Mouse (Mus musculus) cerebellum, adult 2 months (tissue): ENCODE measurements around the gene Ptgr2. TPM values are rescaled to one million over a fixed set of nuclear protein-coding genes. Genes with fewer than 3 reads are reported as not detected.

Source experiments
- DNase-seq, 2 experiments: peaks; one replicate each; pipeline ENCODE4 v3.0.0; 2021
- H3K27ac ChIP-seq: fragments of 200-500 bp; 2 replicates; pipeline ENCODE4 v1.5.1; 2012; ENCODE audit warnings: low read length, control low read depth, inconsistent platforms; ENCODE audit not compliant: insufficient read depth
- H3K27me3 ChIP-seq: fragments of 200-500 bp; 2 replicates; pipeline ENCODE4 v1.6.1; 2012; ENCODE audit warnings: inconsistent platforms, mild to moderate bottlenecking, low read length, moderate library complexity; ENCODE audit not compliant: control insufficient read depth, insufficient read depth
- H3K4me1 ChIP-seq: fragments of 200-500 bp; 2 replicates; pipeline ENCODE4 v1.6.1; 2011; ENCODE audit warnings: low read length; ENCODE audit not compliant: control insufficient read depth, insufficient read depth
- H3K4me3 ChIP-seq: fragments of 200-500 bp; replicated peaks from 2 replicates; pipeline ENCODE3; 2011; ENCODE audit warnings: mild to moderate bottlenecking, low read depth, low read length, control low read depth; ENCODE audit not compliant: insufficient read depth
- CTCF ChIP-seq: fragments of 200-500 bp; IDR thresholded peaks from 2 replicates; pipeline ENCODE4 v1.5.1; 2011; ENCODE audit warnings: low read depth, mild to moderate bottlenecking, control low read depth, low read length, moderate library complexity, borderline replicate concordance; ENCODE audit not compliant: insufficient read depth
- POLR2A ChIP-seq: fragments of 200-500 bp; IDR thresholded peaks from 2 replicates; pipeline ENCODE4 v1.6.1; 2011; ENCODE audit warnings: low read length, control low read depth, borderline replicate concordance; ENCODE audit not compliant: insufficient read depth
- WGBS: fragments of 180-500 bp; shearing (Covaris S2); methylation state at CpG from one replicate; pipeline ENCODE4 v1.1.7; 2018; 5-methylcytosine and 5-hydroxymethylcytosine counted together
- polyA plus RNA-seq: library from polyadenylated mRNA; depleted of rRNA; stranded (reverse); fragments of >200 nt; gene quantifications from 2 replicates; pipeline ENCODE4 v1.2.3, GENCODE M21; 2012; rRNA removed

The Ptgr2 gene
- polyA plus RNA-seq, 1 experiment: 28.8 TPM

GRCm38 (mm10) chr12:84362872-84363271 is 77.8 kb downstream of the Ptgr2 start:
- H3K4me1 ChIP-seq: peaks cover 4% of the 10 kb centered on the region; the same call in 1 of the 2 replicates
- no peak for TF ChIP-seq POLR2A
- TF ChIP-seq CTCF: no peak
- no peak overlapping the region for H3K4me3 ChIP-seq
- H3K27me3 ChIP-seq: no peaks in the 10 kb centered on the region
- 64% methylated on average over 2 of the region's 2 CpGs for WGBS
- no peak for DNase-seq
- H3K27ac ChIP-seq: no peak overlapping the region

- no peak for DNase-seq
- 87% methylated on average over 9 of the region's 9 CpGs for WGBS
- H3K27me3 ChIP-seq: no peaks in the 10 kb centered on the region
- H3K4me3 ChIP-seq: no peak overlapping the region
- TF ChIP-seq CTCF (no peak), POLR2A (no peak)
- H3K27ac ChIP-seq: no peak overlapping the region
- peaks cover 4% of the 10 kb centered on the region; the same call in 1 of the 2 replicates for H3K4me1 ChIP-seq
Observed at GRCm38 (mm10) chr12:84364291-84364690, 79.3 kb downstream of the Ptgr2 start.

- TF ChIP-seq POLR2A (no peak), CTCF (no peak)
- no peak overlapping the region for H3K27ac ChIP-seq
- no peak overlapping the region for H3K4me3 ChIP-seq
- H3K4me1 ChIP-seq: peaks cover 4% of the 10 kb centered on the region; the same call in 1 of the 2 replicates
- H3K27me3 ChIP-seq: no peaks in the 10 kb centered on the region
- 96% methylated on average over 6 of the region's 6 CpGs for WGBS
- DNase-seq: no peak
Observed at GRCm38 (mm10) chr12:84365137-84365536, 80.1 kb downstream of the Ptgr2 start.

Other genes with a start within 250 kb of the Ptgr2 start
- 0.24 and 0.43 TPM in 2 replicates for gene Acot4, start 246.9 kb upstream of the Ptgr2 start, polyA plus RNA-seq
- gene Gm49366, start 246.3 kb upstream of the Ptgr2 start, polyA plus RNA-seq: not detected in 2 replicates
- gene Acot3, start 233.1 kb upstream of the Ptgr2 start, polyA plus RNA-seq: 0.61 and 0.62 TPM in 2 replicates
- 1.1 and 1.3 TPM in 2 replicates for gene Acot5, start 215.9 kb upstream of the Ptgr2 start, polyA plus RNA-seq
- 5.5 and 6.6 TPM in 2 replicates for gene Acot6, start 184.6 kb upstream of the Ptgr2 start, polyA plus RNA-seq
- gene Dnal1, start 170.9 kb upstream of the Ptgr2 start, polyA plus RNA-seq: 22.6 and 23.8 TPM in 2 replicates
- 0.68 and 0.84 TPM in 2 replicates for gene Pnma1, start 136.7 kb upstream of the Ptgr2 start, polyA plus RNA-seq
- gene Elmsan1, start 66.4 kb upstream of the Ptgr2 start, polyA plus RNA-seq: 8.4 and 9.7 TPM in 2 replicates
- 44.4 and 52.4 TPM in 2 replicates for gene Zfp410, start 31.6 kb downstream of the Ptgr2 start, polyA plus RNA-seq
- 39.9 and 45.0 TPM in 2 replicates for gene Coq6, start 76.4 kb downstream of the Ptgr2 start, polyA plus RNA-seq
- gene Fam161b, start 76.6 kb downstream of the Ptgr2 start, polyA plus RNA-seq: 10.8 and 10.9 TPM in 2 replicates
- 26.2 and 29.0 TPM in 2 replicates for gene Entpd5, start 123.8 kb downstream of the Ptgr2 start, polyA plus RNA-seq
- gene Bbof1, start 123.8 kb downstream of the Ptgr2 start, polyA plus RNA-seq: 4.3 and 4.4 TPM in 2 replicates
- gene Rnf113a2, start 132.0 kb downstream of the Ptgr2 start, polyA plus RNA-seq: 17.6 and 20.2 TPM in 2 replicates
- 39.4 and 43.7 TPM in 2 replicates for gene Aldh6a1, start 165.8 kb downstream of the Ptgr2 start, polyA plus RNA-seq
- gene Lin52, start 166.2 kb downstream of the Ptgr2 start, polyA plus RNA-seq: 31.1 and 34.7 TPM in 2 replicates